Mouse (Mus musculus) layer of hippocampus, adult 18-20 months (tissue): ENCODE measurements at regions not wholly inside any gene's neighbourhood (a gene's known extent, or its start where the extent isn't known, plus 50 kb on each side); places are given as distances from the start of the nearest gene placed in this dataset.
A peak's percentile ranks its signal among the peaks of the same experiment; 100 is the strongest.

Source experiments
- DNase-seq, 2 experiments: peaks; one replicate each; pipeline ENCODE4 v3.0.0; 2022; ENCODE audit warnings: low spot score in 2 of 2

- no peak for DNase-seq
Observed at GRCm38 (mm10) chr2:134419581-134419980, 134.6 kb downstream of the Hao1 start.

GRCm38 (mm10) chr2:134399564-134399963 is 154.6 kb downstream of the Hao1 start:
- DNase-seq = no peak

GRCm38 (mm10) chr2:134393421-134393820 is 160.7 kb downstream of the Hao1 start:
- no peak for DNase-seq

- no peak for DNase-seq
Observed at GRCm38 (mm10) chr2:134375116-134375515, 179.1 kb downstream of the Hao1 start.

GRCm38 (mm10) chr2:134350894-134351501 is 203.2 kb downstream of the Hao1 start:
- DNase-seq = no peak

- DNase-seq = peak in 1 of 2 experiments; percentile 1
Observed at GRCm38 (mm10) chr2:134350442-134350841, 203.7 kb downstream of the Hao1 start.

GRCm38 (mm10) chr2:134342515-134343140 is 211.5 kb downstream of the Hao1 start:
- DNase-seq = no peak

- DNase-seq = no peak
Observed at GRCm38 (mm10) chr2:134308092-134308491, 246.1 kb downstream of the Hao1 start.

GRCm38 (mm10) chr2:134290126-134290691 is 264.0 kb downstream of the Hao1 start:
- no peak for DNase-seq

GRCm38 (mm10) chr2:134275881-134276280 is 278.3 kb downstream of the Hao1 start:
- DNase-seq = no peak

GRCm38 (mm10) chr2:134268466-134268865 is 285.7 kb downstream of the Hao1 start:
- DNase-seq = no peak
